Mouse (Mus musculus) liver, embryonic 15.5 days (tissue): ENCODE results near the gene Tmbim7. TPM values are rescaled to one million over a fixed set of nuclear protein-coding genes. Genes with fewer than 3 reads are reported as not detected.

Experiments used
- ATAC-seq: fragments of 200-750 bp; cut with Nextera tagmentation; 2 replicates; pipeline ENCODE4 v1.8.0; 2017; ENCODE audit warnings: moderate number of reproducible peaks, mild to moderate bottlenecking, moderate library complexity; ENCODE audit not compliant: insufficient read depth
- H3K27ac ChIP-seq: fragments of 300-500 bp; sonication (generic); replicated peaks from 2 replicates; pipeline ENCODE4 v1.5.1; 2015; ENCODE audit warnings: mild to moderate bottlenecking, inconsistent platforms
- H3K27me3 ChIP-seq: fragments of 300-500 bp; sonication (generic); 2 replicates; pipeline ENCODE4 v1.6.1; 2015; ENCODE audit warnings: mild to moderate bottlenecking, inconsistent platforms
- H3K36me3 ChIP-seq: fragments of 300-500 bp; sonication (generic); replicated peaks from 2 replicates; pipeline ENCODE4 v1.6.1; 2015; ENCODE audit warnings: moderate library complexity, mild to moderate bottlenecking, inconsistent platforms
- H3K4me1 ChIP-seq: fragments of 300-500 bp; sonication (generic); replicated peaks from 2 replicates; pipeline ENCODE4 v1.6.1; 2015; ENCODE audit warnings: inconsistent platforms
- H3K4me2 ChIP-seq: fragments of 300-500 bp; sonication (generic); 2 replicates; pipeline ENCODE4 v1.6.1; 2015; ENCODE audit warnings: moderate library complexity, mild to moderate bottlenecking, inconsistent platforms
- H3K4me3 ChIP-seq: fragments of 300-500 bp; sonication (generic); replicated peaks from 2 replicates; pipeline ENCODE4 v1.5.1; 2015; ENCODE audit warnings: mild to moderate bottlenecking, inconsistent platforms
- H3K9ac ChIP-seq: fragments of 300-500 bp; sonication (generic); 2 replicates; pipeline ENCODE4 v1.6.1; 2015; ENCODE audit warnings: moderate library complexity, mild to moderate bottlenecking, inconsistent platforms
- H3K9me3 ChIP-seq: fragments of 300-500 bp; sonication (generic); replicated peaks from 2 replicates; pipeline ENCODE4 v1.6.1; 2016; ENCODE audit warnings: inconsistent platforms
- WGBS: fragments of 180-500 bp; shearing (Covaris S2); methylation state at CpG from one replicate; pipeline ENCODE4 v1.1.7; 2015; ENCODE audit warnings: mixed read lengths; ENCODE audit not compliant: insufficient replicate concordance; 5-methylcytosine and 5-hydroxymethylcytosine counted together
- microRNA-seq: library from miRNA; unstranded; fragments of <30 nt; microRNA quantifications from one replicate; pipeline ENCODE4, GENCODE M21; 2016
- polyA plus RNA-seq: library from polyadenylated mRNA; unstranded; fragments of >200 nt; fragmentation: Nextera tagmentation; extraction: Ambion mirVana; gene quantifications from 2 replicates; pipeline ENCODE4 v1.2.1, GENCODE M21; 2015

The Tmbim7 gene
- polyA plus RNA-seq, 1 experiment from 2014 or later = not detected

GRCm38 (mm10) chr5:3722873-3723272, 71.9 kb downstream of the Tmbim7 start:
- peak; percentile 78 for ATAC-seq
- H3K27me3 ChIP-seq = no peaks in the 10 kb centered on the region
- H3K4me2 ChIP-seq = no peak overlapping the region

GRCm38 (mm10) chr5:3723415-3723814, 72.4 kb downstream of the Tmbim7 start:
- Histone ChIP-seq H3K27me3 (no peaks in the 10 kb centered on the region), H3K36me3 (peaks cover 22% of the 10 kb centered on the region), H3K9me3 (no peaks in the 10 kb centered on the region), H3K4me2 (no peak overlapping the region), H3K27ac (no peak overlapping the region), H3K4me3 (no peak overlapping the region), H3K4me1 (peaks cover 9% of the 10 kb centered on the region; the same call in 1 of the 2 replicates), H3K9ac (no peak overlapping the region)
- 73% methylated on average over 2 of the region's 2 CpGs for WGBS
- 0 out of 2 replicates have a peak, but pooled peaks have one; percentile 28 for ATAC-seq

More at GRCm38 (mm10) chr5:3722873-3723272, 71.9 kb downstream of the Tmbim7 start:
- Histone ChIP-seq H3K9ac (no peak overlapping the region), H3K27ac (no peak overlapping the region), H3K4me3 (no peak overlapping the region), H3K4me1 (peaks cover 9% of the 10 kb centered on the region; the same call in 1 of the 2 replicates), H3K36me3 (peaks cover 22% of the 10 kb centered on the region), H3K9me3 (no peaks in the 10 kb centered on the region)
- 39% methylated on average over 2 of the region's 2 CpGs for WGBS

DNA sequence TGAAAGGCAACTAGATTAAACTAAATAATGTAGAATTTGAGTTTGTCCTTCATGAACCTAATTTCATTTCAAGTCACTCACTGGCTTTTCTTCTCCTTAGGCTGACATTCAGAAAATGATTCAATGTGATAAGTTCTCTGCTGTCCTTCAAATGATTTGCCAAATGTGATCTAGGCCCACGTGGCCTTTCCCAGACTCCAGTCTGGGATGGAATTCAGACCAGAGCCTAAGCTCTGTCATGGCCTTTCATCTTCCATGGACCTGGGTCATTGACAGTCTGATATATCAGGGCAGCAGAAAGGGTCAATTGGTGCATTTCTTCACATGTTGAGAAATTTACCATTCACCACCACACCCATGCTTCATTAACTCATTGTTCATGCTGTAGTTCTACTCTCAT, 74.5 kb downstream of the Tmbim7 start:
- H3K36me3 ChIP-seq = peaks cover 12% of the 10 kb centered on the region
- H3K27ac ChIP-seq = no peak overlapping the region
- peaks cover 9% of the 10 kb centered on the region; the same call in 1 of the 2 replicates for H3K4me1 ChIP-seq
- H3K9ac ChIP-seq = no peak overlapping the region
- H3K27me3 ChIP-seq = no peaks in the 10 kb centered on the region
- no peak for ATAC-seq
- no peak overlapping the region for H3K4me3 ChIP-seq
- 77% methylated on average over 1 of the region's 1 CpGs for WGBS
- no peaks in the 10 kb centered on the region for H3K9me3 ChIP-seq
- H3K4me2 ChIP-seq = no peak overlapping the region

- ATAC-seq = no peak
- H3K36me3 ChIP-seq = peaks cover 11% of the 10 kb centered on the region; the same call in 1 of the 2 replicates
- no peak overlapping the region for H3K27ac ChIP-seq
- H3K4me1 ChIP-seq = no peaks in the 10 kb centered on the region
- no peaks in the 10 kb centered on the region for H3K9me3 ChIP-seq
- no peak overlapping the region for H3K4me3 ChIP-seq
- H3K9ac ChIP-seq = no peak overlapping the region
- H3K4me2 ChIP-seq = no peak overlapping the region
- 73% methylated on average over 5 of the region's 5 CpGs for WGBS
- H3K27me3 ChIP-seq = no peaks in the 10 kb centered on the region
Observed at GRCm38 (mm10) chr5:3728820-3729219, 77.8 kb downstream of the Tmbim7 start.

Small RNAs within 50 kb of the gene (microRNA-seq; reads per million reads assigned to microRNA genes)
- gene Gm22926 = not detected
- not detected for gene Gm26238

Other genes starting within 250 kb of the Tmbim7 start
- 8.6 and 9.2 TPM in 2 replicates for gene Fam133b, start 107.3 kb upstream of the Tmbim7 start, polyA plus RNA-seq
- 1.3 and 1.4 TPM in 2 replicates for gene 1700109H08Rik, start 79.6 kb upstream of the Tmbim7 start, polyA plus RNA-seq
- gene Pex1, start 55.1 kb upstream of the Tmbim7 start, polyA plus RNA-seq = 4.8 and 5.4 TPM in 2 replicates
- 4.9 and 5.6 TPM in 2 replicates for gene Rbm48, start 54.6 kb upstream of the Tmbim7 start, polyA plus RNA-seq
- gene Gatad1, start 6.0 kb downstream of the Tmbim7 start, polyA plus RNA-seq = 19.8 and 22.6 TPM in 2 replicates
- gene Ankib1, start 151.7 kb downstream of the Tmbim7 start, polyA plus RNA-seq = 3.4 and 3.5 TPM in 2 replicates
- 17.8 and 18.1 TPM in 2 replicates for gene Krit1, start 152.0 kb downstream of the Tmbim7 start, polyA plus RNA-seq
- 0.06 TPM in 1 of 2 replicates, not detected in the other for gene Lrrd1, start 194.0 kb downstream of the Tmbim7 start, polyA plus RNA-seq
- 3.8 and 4.4 TPM in 2 replicates for gene Mterf1a, start 242.8 kb downstream of the Tmbim7 start, polyA plus RNA-seq